Mouse (Mus musculus): ENCODE results near the gene Kifap3. TPM values are rescaled to one million over a fixed set of nuclear protein-coding genes. Genes with fewer than 3 reads are reported as not detected.

The Kifap3 gene
- polyA plus RNA-seq, 1 experiment from 2014 or later = 68.1 TPM

- H3K9me3 ChIP-seq (ENCODE audit: control insufficient read depth, low read length) = no peaks in the 10 kb centered on the region
- peak overlapping the region; percentile 67 for H3K27ac ChIP-seq (ENCODE audit: low read depth, low read length)
- DNase-seq (ENCODE audit: low spot score) (peak; percentile 91), ATAC-seq (ENCODE audit: insufficient read depth, low FRiP score, low TSS enrichment) (peak; percentile 92)
- peak overlapping the region; percentile 79 for H3K4me2 ChIP-seq (ENCODE audit: low read depth)
- peak overlapping the region; percentile 93 for H3K9ac ChIP-seq (ENCODE audit: low read length)
- peaks cover 7% of the 10 kb centered on the region for H3K4me1 ChIP-seq (ENCODE audit: control insufficient read depth, insufficient read depth, low read length)
- peak overlapping the region; percentile 97 for H3K4me3 ChIP-seq (ENCODE audit: low read depth, low read length)
- H3K27me3 ChIP-seq (ENCODE audit: control insufficient read depth, insufficient read depth, low read length) = no peaks in the 10 kb centered on the region
- WGBS = under 1% methylated on average over 64 of the region's 77 CpGs
- H3K36me3 ChIP-seq (ENCODE audit: control insufficient read depth, insufficient read depth, low read length) = no peaks in the 10 kb centered on the region
Measured at GRCm38 (mm10) chr1:163929636-163930457, 150.5 kb downstream of the Kifap3 start.

- no peak for DNase-seq (ENCODE audit: low spot score)
- WGBS = 9% methylated on average over 12 of the region's 12 CpGs
- Histone ChIP-seq H3K36me3 (ENCODE audit: control insufficient read depth, insufficient read depth, low read length) (no peaks in the 10 kb centered on the region), H3K4me3 (ENCODE audit: low read depth, low read length) (peak overlapping the region; percentile 97), H3K9ac (ENCODE audit: low read length) (peak overlapping the region; percentile 93), H3K27me3 (ENCODE audit: control insufficient read depth, insufficient read depth, low read length) (no peaks in the 10 kb centered on the region), H3K9me3 (ENCODE audit: control insufficient read depth, low read length) (no peaks in the 10 kb centered on the region), H3K4me1 (ENCODE audit: control insufficient read depth, insufficient read depth, low read length) (peaks cover 7% of the 10 kb centered on the region), H3K4me2 (ENCODE audit: low read depth) (peak overlapping the region; percentile 79), H3K27ac (ENCODE audit: low read depth, low read length) (no peak overlapping the region)
- ATAC-seq (ENCODE audit: insufficient read depth, low FRiP score, low TSS enrichment) = no peak; the same call in 1 of the 2 replicates
Measured at GRCm38 (mm10) chr1:163930458-163930794, 151.0 kb downstream of the Kifap3 start.

GRCm38 (mm10) chr1:163931801-163932200 lies 152.4 kb downstream of the Kifap3 start:
- no peak overlapping the region for H3K4me2 ChIP-seq (ENCODE audit: low read depth)
- no peaks in the 10 kb centered on the region for H3K9me3 ChIP-seq (ENCODE audit: control insufficient read depth, low read length)
- H3K27me3 ChIP-seq (ENCODE audit: control insufficient read depth, insufficient read depth, low read length) = no peaks in the 10 kb centered on the region
- ATAC-seq (ENCODE audit: insufficient read depth, low FRiP score, low TSS enrichment) (no peak), DNase-seq (ENCODE audit: low spot score) (no peak)
- WGBS = 82% methylated on average over 8 of the region's 8 CpGs
- no peak overlapping the region; the same call in 1 of the 2 replicates for H3K9ac ChIP-seq (ENCODE audit: low read length)
- H3K27ac ChIP-seq (ENCODE audit: low read depth, low read length) = no peak overlapping the region
- peaks cover 7% of the 10 kb centered on the region for H3K4me1 ChIP-seq (ENCODE audit: control insufficient read depth, insufficient read depth, low read length)
- no peaks in the 10 kb centered on the region for H3K36me3 ChIP-seq (ENCODE audit: control insufficient read depth, insufficient read depth, low read length)
- H3K4me3 ChIP-seq (ENCODE audit: low read depth, low read length) = no peak overlapping the region

GRCm38 (mm10) chr1:163934591-163934990 lies 155.2 kb downstream of the Kifap3 start:
- Histone ChIP-seq H3K4me3 (ENCODE audit: low read depth, low read length) (no peak overlapping the region), H3K9ac (ENCODE audit: low read length) (no peak overlapping the region), H3K4me2 (ENCODE audit: low read depth) (no peak overlapping the region), H3K4me1 (ENCODE audit: control insufficient read depth, insufficient read depth, low read length) (peaks cover 7% of the 10 kb centered on the region), H3K9me3 (ENCODE audit: control insufficient read depth, low read length) (no peaks in the 10 kb centered on the region), H3K27me3 (ENCODE audit: control insufficient read depth, insufficient read depth, low read length) (no peaks in the 10 kb centered on the region), H3K36me3 (ENCODE audit: control insufficient read depth, insufficient read depth, low read length) (no peaks in the 10 kb centered on the region; the same call in 1 of the 2 replicates), H3K27ac (ENCODE audit: low read depth, low read length) (no peak overlapping the region)
- DNase-seq (ENCODE audit: low spot score) (no peak), ATAC-seq (ENCODE audit: insufficient read depth, low FRiP score, low TSS enrichment) (no peak)
- 85% methylated on average over 2 of the region's 2 CpGs for WGBS

GRCm38 (mm10) chr1:163942056-163942455 lies 162.7 kb downstream of the Kifap3 start:
- Histone ChIP-seq H3K27ac (ENCODE audit: low read depth, low read length) (no peak overlapping the region), H3K36me3 (ENCODE audit: control insufficient read depth, insufficient read depth, low read length) (peaks cover 12% of the 10 kb centered on the region), H3K4me1 (ENCODE audit: control insufficient read depth, insufficient read depth, low read length) (no peaks in the 10 kb centered on the region), H3K27me3 (ENCODE audit: control insufficient read depth, insufficient read depth, low read length) (no peaks in the 10 kb centered on the region), H3K4me2 (ENCODE audit: low read depth) (no peak overlapping the region), H3K4me3 (ENCODE audit: low read depth, low read length) (no peak overlapping the region), H3K9ac (ENCODE audit: low read length) (no peak overlapping the region), H3K9me3 (ENCODE audit: control insufficient read depth, low read length) (no peaks in the 10 kb centered on the region)
- 76% methylated on average over 6 of the region's 6 CpGs for WGBS
- ATAC-seq (ENCODE audit: insufficient read depth, low FRiP score, low TSS enrichment) (no peak), DNase-seq (ENCODE audit: low spot score) (no peak)

- no peak overlapping the region for H3K4me3 ChIP-seq (ENCODE audit: low read depth, low read length)
- DNase-seq (ENCODE audit: low spot score) = no peak
- H3K27ac ChIP-seq (ENCODE audit: low read depth, low read length) = no peak overlapping the region
- 93% methylated on average over 2 of the region's 2 CpGs for WGBS
- no peaks in the 10 kb centered on the region for H3K9me3 ChIP-seq (ENCODE audit: control insufficient read depth, low read length)
- no peaks in the 10 kb centered on the region for H3K27me3 ChIP-seq (ENCODE audit: control insufficient read depth, insufficient read depth, low read length)
- no peak for ATAC-seq (ENCODE audit: insufficient read depth, low FRiP score, low TSS enrichment)
- H3K36me3 ChIP-seq (ENCODE audit: control insufficient read depth, insufficient read depth, low read length) = peaks cover 9% of the 10 kb centered on the region
- H3K4me2 ChIP-seq (ENCODE audit: low read depth) = no peak overlapping the region
- H3K4me1 ChIP-seq (ENCODE audit: control insufficient read depth, insufficient read depth, low read length) = no peaks in the 10 kb centered on the region
- H3K9ac ChIP-seq (ENCODE audit: low read length) = no peak overlapping the region
Measured at GRCm38 (mm10) chr1:163953396-163953795, 174.0 kb downstream of the Kifap3 start.

- no peak overlapping the region for H3K4me3 ChIP-seq (ENCODE audit: low read depth, low read length)
- no peak for DNase-seq (ENCODE audit: low spot score)
- WGBS = 88% methylated on average over 3 of the region's 3 CpGs
- H3K36me3 ChIP-seq (ENCODE audit: control insufficient read depth, insufficient read depth, low read length) = peaks cover 4% of the 10 kb centered on the region; the same call in 1 of the 2 replicates
- no peaks in the 10 kb centered on the region for H3K27me3 ChIP-seq (ENCODE audit: control insufficient read depth, insufficient read depth, low read length)
- H3K4me1 ChIP-seq (ENCODE audit: control insufficient read depth, insufficient read depth, low read length) = no peaks in the 10 kb centered on the region
- no peaks in the 10 kb centered on the region for H3K9me3 ChIP-seq (ENCODE audit: control insufficient read depth, low read length)
- H3K27ac ChIP-seq (ENCODE audit: low read depth, low read length) = no peak overlapping the region
- no peak overlapping the region for H3K4me2 ChIP-seq (ENCODE audit: low read depth)
- H3K9ac ChIP-seq (ENCODE audit: low read length) = no peak overlapping the region
- no peak for ATAC-seq (ENCODE audit: insufficient read depth, low FRiP score, low TSS enrichment)
Measured at GRCm38 (mm10) chr1:163958036-163958435, 178.7 kb downstream of the Kifap3 start.

- ATAC-seq (ENCODE audit: insufficient read depth, low FRiP score, low TSS enrichment) (no peak), DNase-seq (ENCODE audit: low spot score) (no peak)
- Histone ChIP-seq H3K36me3 (ENCODE audit: control insufficient read depth, insufficient read depth, low read length) (0 out of 2 replicates have a peak, but pooled peaks cover 2% of the 10 kb centered on the region), H3K4me2 (ENCODE audit: low read depth) (no peak overlapping the region), H3K4me3 (ENCODE audit: low read depth, low read length) (no peak overlapping the region), H3K9me3 (ENCODE audit: control insufficient read depth, low read length) (no peaks in the 10 kb centered on the region), H3K4me1 (ENCODE audit: control insufficient read depth, insufficient read depth, low read length) (no peaks in the 10 kb centered on the region), H3K27ac (ENCODE audit: low read depth, low read length) (no peak overlapping the region), H3K9ac (ENCODE audit: low read length) (no peak overlapping the region), H3K27me3 (ENCODE audit: control insufficient read depth, insufficient read depth, low read length) (no peaks in the 10 kb centered on the region)
- 92% methylated on average over 10 of the region's 10 CpGs for WGBS
Measured at GRCm38 (mm10) chr1:163964008-163964689, 184.8 kb downstream of the Kifap3 start.

Data from neural tube, embryonic 11.5 days (tissue).